In genomic region chr11:78396950-78397349, GRCm38 (mm10) we compare ENCODE assay signal across 10 mouse cellular contexts. TPM values are rescaled to one million over a fixed set of nuclear protein-coding genes. Genes with fewer than 3 reads are reported as not detected.
DNase-seq lines count a peak whose midpoint lies in the region; ATAC-seq and TF ChIP-seq lines count a peak whose summit lies in the region.
"Had no signal": no experiment of that assay in that cellular context is flagged by ENCODE, and none has a peak within 500 bp of the region (broad histone marks: within the 10 kb centered on the region; RNA-seq: fewer than 3 reads in every experiment).

No protein-coding gene starts in this region.

- no peak overlapping the region for H3K27ac ChIP-seq in forebrain, embryonic 15.5 days (replicated peaks)
- H3K27ac ChIP-seq in limb, embryonic 15.5 days = no peak overlapping the region
- H3K27ac ChIP-seq in stomach, embryonic 15.5 days = peak overlapping the region; percentile 48; the same call in 1 of the 2 replicates
- H3K27ac ChIP-seq: macrophage had no signal

- no peak overlapping the region for H3K4me3 ChIP-seq in lung, adult 2 months (replicated peaks; ENCODE audit: extremely low read depth, low read depth, low read length)
- peak overlapping the region; percentile 25 for H3K4me3 ChIP-seq in forebrain, embryonic 15.5 days
- H3K4me3 ChIP-seq in limb, embryonic 15.5 days = peak overlapping the region; percentile 25
- H3K4me3 ChIP-seq in stomach, embryonic 15.5 days (replicated peaks) = 0 out of 2 replicates have a peak overlapping the region, but pooled peaks have one; percentile 23

- no peaks in the 10 kb centered on the region; the same call in 1 of the 2 replicates for H3K27me3 ChIP-seq in forebrain, embryonic 15.5 days
- peaks cover 3% of the 10 kb centered on the region; the same call in 1 of the 2 replicates for H3K27me3 ChIP-seq in limb, embryonic 15.5 days
- no peaks in the 10 kb centered on the region for H3K27me3 ChIP-seq in stomach, embryonic 15.5 days (replicated peaks)

- DNase-seq in lung, adult 18-20 months = peak; percentile 38 to 58
- DNase-seq in lung, adult 2 months = no peak
- DNase-seq in thymus, postnatal 0 days (ENCODE audit: low spot score) = no peak
- no peak for DNase-seq in left cerebral cortex, adult 18-20 months (ENCODE audit: low spot score in 2 of 2)

- no peak for ATAC-seq in forebrain, embryonic 15.5 days (replicated peaks)
- ATAC-seq in limb, embryonic 15.5 days (ENCODE audit: insufficient number of reproducible peaks, low FRiP score, low TSS enrichment, low read depth) = no peak
- peak; percentile 34; the same call in 1 of the 2 replicates for ATAC-seq in stomach, embryonic 15.5 days (ENCODE audit: insufficient read depth, low FRiP score, low read depth)
- ATAC-seq in megakaryocyte, adult 5-6 weeks (ENCODE audit: poor library complexity, severe bottlenecking) = no peak

- TF ChIP-seq POLR2A in lung, adult 2 months (IDR thresholded peaks at IDR 0.05; ENCODE audit: borderline replicate concordance, extremely low read depth, low read depth, low read length) = no peak

- no peak overlapping the region for H3K9ac ChIP-seq in forebrain, embryonic 15.5 days (replicated peaks)
- 0 out of 2 replicates have a peak overlapping the region, but pooled peaks have one; percentile 14 for H3K9ac ChIP-seq in limb, embryonic 15.5 days
- H3K9ac ChIP-seq in stomach, embryonic 15.5 days = no peak overlapping the region

- WGBS in lung, adult 2 months = 47% methylated on average over 11 of the region's 11 CpGs
- 35% methylated on average over 11 of the region's 11 CpGs for WGBS in forebrain, embryonic 15.5 days
- WGBS in limb, embryonic 15.5 days = 32% methylated on average over 11 of the region's 11 CpGs
- 37% methylated on average over 11 of the region's 11 CpGs for whole genome bisulfite sequencing in stomach, embryonic 15.5 days

- no peaks in the 10 kb centered on the region for H3K9me3 ChIP-seq in forebrain, embryonic 15.5 days
- no peaks in the 10 kb centered on the region for H3K9me3 ChIP-seq in limb, embryonic 15.5 days
- H3K9me3 ChIP-seq in stomach, embryonic 15.5 days = no peaks in the 10 kb centered on the region

- H3K4me2 ChIP-seq in forebrain, embryonic 15.5 days (replicated peaks) = peak overlapping the region; percentile 42
- H3K4me2 ChIP-seq in limb, embryonic 15.5 days = peak overlapping the region; percentile 50
- H3K4me2 ChIP-seq in stomach, embryonic 15.5 days = peak overlapping the region; percentile 51

- no peaks in the 10 kb centered on the region for H3K36me3 ChIP-seq in forebrain, embryonic 15.5 days
- no peaks in the 10 kb centered on the region for H3K36me3 ChIP-seq in limb, embryonic 15.5 days
- H3K36me3 ChIP-seq in stomach, embryonic 15.5 days = no peaks in the 10 kb centered on the region

- H3K4me1 ChIP-seq in lung, adult 2 months (ENCODE audit: control insufficient read depth, insufficient read depth, low read length) = 0 out of 2 replicates have a peak, but pooled peaks cover 2% of the 10 kb centered on the region
- peaks cover 7% of the 10 kb centered on the region for H3K4me1 ChIP-seq in forebrain, embryonic 15.5 days
- H3K4me1 ChIP-seq in limb, embryonic 15.5 days = peaks cover 10% of the 10 kb centered on the region; the same call in 1 of the 2 replicates
- peaks cover 9% of the 10 kb centered on the region for H3K4me1 ChIP-seq in stomach, embryonic 15.5 days

- no peak for TF ChIP-seq CTCF in lung, adult 2 months (IDR thresholded peaks at IDR 0.05; ENCODE audit: insufficient read depth, low read length)

RNA-seq across cellular contexts. Expression of gene Foxn1, which starts 10.6 kb away (rescaled TPM):
- polyA plus RNA-seq in lung, adult 2 months (2012; rRNA removed) = 0.62 TPM in 1 of 2 replicates, not detected in the other
- polyA plus RNA-seq in forebrain, embryonic 15.5 days (2015; fragmentation: Nextera tagmentation; extraction: Ambion mirVana) = not detected in 2 replicates
- 3.1 and 3.5 TPM in 2 replicates for polyA plus RNA-seq in limb, embryonic 15.5 days (2015; fragmentation: Nextera tagmentation; extraction: Ambion mirVana)
- polyA plus RNA-seq in stomach, embryonic 15.5 days (2015; fragmentation: Nextera tagmentation; extraction: Ambion mirVana) = 0.63 and 0.90 TPM in 2 replicates
- not detected in 2 replicates for total RNA-seq in megakaryocyte, adult 5-6 weeks (2015)
- not detected in 2 replicates for total RNA-seq in megakaryocyte, adult 5-6 weeks (2017)
- polyA plus RNA-seq in thymus, postnatal 0 days (2015; fragmentation: Nextera tagmentation; extraction: Ambion mirVana) = 22.4 and 33.0 TPM in 2 replicates
- not detected for total RNA-seq in left cerebral cortex, adult 18-20 months (2021)
- total RNA-seq: heart, adult 18-20 months had no signal
- polyA plus RNA-seq: macrophage had no signal

RNA-seq across cellular contexts. Expression of gene Slc13a2, which starts 25.1 kb away (rescaled TPM):
- 1.5 and 1.9 TPM in 2 replicates for polyA plus RNA-seq in lung, adult 2 months (2012; rRNA removed)
- not detected in 2 replicates for polyA plus RNA-seq in forebrain, embryonic 15.5 days (2015; fragmentation: Nextera tagmentation; extraction: Ambion mirVana)
- 0.10 TPM in 1 of 2 replicates, not detected in the other for polyA plus RNA-seq in limb, embryonic 15.5 days (2015; fragmentation: Nextera tagmentation; extraction: Ambion mirVana)
- polyA plus RNA-seq in stomach, embryonic 15.5 days (2015; fragmentation: Nextera tagmentation; extraction: Ambion mirVana) = 0.26 and 0.51 TPM in 2 replicates
- total RNA-seq in megakaryocyte, adult 5-6 weeks (2015) = 0.51 TPM in 1 of 2 replicates, not detected in the other
- total RNA-seq in megakaryocyte, adult 5-6 weeks (2017) = not detected in 2 replicates
- polyA plus RNA-seq in thymus, postnatal 0 days (2015; fragmentation: Nextera tagmentation; extraction: Ambion mirVana) = 0.43 and 0.76 TPM in 2 replicates
- total RNA-seq in left cerebral cortex, adult 18-20 months (2021) = not detected
- total RNA-seq: heart, adult 18-20 months had no signal

RNA-seq across cellular contexts. Expression of gene Unc119, which starts 53.7 kb away (rescaled TPM):
- 55.4 and 64.1 TPM in 2 replicates for polyA plus RNA-seq in lung, adult 2 months (2012; rRNA removed)
- 78.9 and 82.4 TPM in 2 replicates for polyA plus RNA-seq in forebrain, embryonic 15.5 days (2015; fragmentation: Nextera tagmentation; extraction: Ambion mirVana)
- 35.8 and 44.3 TPM in 2 replicates for polyA plus RNA-seq in limb, embryonic 15.5 days (2015; fragmentation: Nextera tagmentation; extraction: Ambion mirVana)
- 34.1 and 34.8 TPM in 2 replicates for polyA plus RNA-seq in stomach, embryonic 15.5 days (2015; fragmentation: Nextera tagmentation; extraction: Ambion mirVana)
- total RNA-seq in megakaryocyte, adult 5-6 weeks (2015) = 94.0 and 96.6 TPM in 2 replicates
- total RNA-seq in megakaryocyte, adult 5-6 weeks (2017) = 54.2 and 56.7 TPM in 2 replicates
- polyA plus RNA-seq in thymus, postnatal 0 days (2015; fragmentation: Nextera tagmentation; extraction: Ambion mirVana) = 36.8 and 39.5 TPM in 2 replicates
- total RNA-seq in left cerebral cortex, adult 18-20 months (2021) = 10 to 100 TPM; 32.5 to 35.5 TPM

Comparison
In these comparisons a context has a peak if more than half of its experiments do, and no peak if none do; other contexts are left out.
1. DNase-seq: peak in lung, adult 18-20 months (2 of 2); none in lung, adult 2 months (single experiment), thymus, postnatal 0 days (single experiment) and left cerebral cortex, adult 18-20 months (0 of 2).
2. Peak in every context shown above with its lines, with median percentiles within 50 percentile points of each other: H3K4me2 ChIP-seq.